Mouse (Mus musculus): ENCODE data around the gene Serpina3a.
"Not testable (repeated sequence)": the region's sequence is repeated elsewhere in the genome, so short reads cannot be mapped to it uniquely, and the experiment has no call there.

Gene Serpina3a

DNA sequence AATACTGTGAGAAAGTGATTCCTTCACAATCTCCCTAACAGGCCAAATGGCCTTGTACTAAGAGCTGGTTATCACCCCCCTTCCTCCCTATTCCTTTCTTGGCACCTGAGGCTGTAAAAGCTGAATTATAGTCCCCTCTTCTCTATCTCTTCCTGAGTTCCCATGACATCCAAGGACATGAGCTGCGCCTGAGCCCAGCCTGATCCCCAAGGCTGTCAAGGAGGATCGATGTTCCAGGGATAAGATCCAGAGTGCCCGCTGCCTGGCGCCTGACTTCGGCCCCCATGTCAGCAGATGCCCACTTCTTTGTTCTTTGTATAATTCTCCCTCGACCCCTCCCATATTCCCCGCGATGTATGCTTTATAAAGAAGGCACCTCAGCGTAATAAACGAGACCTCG, at the start of gene Serpina3a:
Serpina3a (plus strand) TSS at position 392 of the 400 bp plus-strand sequence.
- DNase-seq (ENCODE audit: low spot score in 2 of 2), result not testable (repeated sequence)

DNA sequence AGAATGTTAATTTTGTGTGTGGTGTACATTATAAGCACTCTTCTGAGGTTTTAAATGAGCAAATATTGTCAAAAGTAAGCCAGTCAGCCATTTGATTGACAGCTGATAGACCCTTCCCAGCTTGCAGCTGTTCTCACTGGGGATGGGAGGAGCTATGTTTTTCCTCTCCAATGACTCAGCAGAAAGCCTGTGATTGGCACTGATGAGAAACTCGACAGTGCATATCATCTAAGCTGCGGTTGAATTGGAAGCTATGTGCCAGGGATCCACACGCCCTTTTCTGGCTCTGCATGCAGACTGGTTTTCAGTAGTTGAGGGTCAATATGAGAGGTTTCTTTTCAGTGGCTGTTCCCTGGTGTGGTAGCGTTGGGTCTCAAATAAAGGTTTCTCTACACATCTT, 48.0 kb upstream of the Serpina3a start:
- no peak for DNase-seq (ENCODE audit: low spot score in 2 of 2)

DNA sequence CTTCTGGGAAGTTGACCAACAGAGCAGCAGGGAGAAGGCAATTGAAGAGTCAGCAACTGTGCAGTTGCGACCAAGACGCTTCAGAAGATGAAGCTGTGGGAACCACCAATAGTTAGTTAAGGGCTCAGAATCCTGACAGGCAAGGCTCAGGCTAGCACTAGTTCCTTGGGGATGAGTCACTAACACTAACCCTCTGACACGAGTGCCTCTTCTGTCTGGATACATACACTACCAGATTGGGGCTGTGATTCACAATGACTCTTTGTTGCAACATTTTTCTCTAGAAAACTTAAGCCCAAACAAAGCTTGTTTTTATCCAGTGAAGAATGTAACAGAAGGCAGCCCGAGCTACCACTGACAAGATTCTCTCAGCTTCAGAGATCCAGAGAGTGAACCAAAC, 47.5 kb upstream of the Serpina3a start:
- DNase-seq (ENCODE audit: low spot score in 2 of 2), result no peak

DNA sequence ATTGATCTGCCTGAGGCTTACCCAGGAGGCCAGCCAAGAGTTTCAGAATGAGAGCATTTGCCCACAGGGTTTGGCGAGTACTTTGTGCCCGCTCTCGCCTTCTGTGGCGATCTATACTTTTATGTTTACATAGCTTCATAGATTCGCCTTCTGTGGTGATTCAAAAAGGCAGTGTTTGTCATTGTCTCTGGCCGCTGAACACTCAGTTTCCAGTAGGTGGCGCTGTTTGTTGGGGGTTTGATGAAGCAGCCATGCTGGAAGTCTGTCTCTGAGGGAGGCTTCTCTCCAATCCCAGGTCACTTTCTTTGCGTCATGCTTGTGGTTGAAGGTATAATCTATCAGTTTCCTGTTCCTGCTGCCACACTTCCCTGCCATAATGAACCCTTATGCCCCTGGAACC, 46.3 kb upstream of the Serpina3a start:
- peak in 1 of 2 experiments; percentile 38 for DNase-seq (ENCODE audit: low spot score in 2 of 2)

DNA sequence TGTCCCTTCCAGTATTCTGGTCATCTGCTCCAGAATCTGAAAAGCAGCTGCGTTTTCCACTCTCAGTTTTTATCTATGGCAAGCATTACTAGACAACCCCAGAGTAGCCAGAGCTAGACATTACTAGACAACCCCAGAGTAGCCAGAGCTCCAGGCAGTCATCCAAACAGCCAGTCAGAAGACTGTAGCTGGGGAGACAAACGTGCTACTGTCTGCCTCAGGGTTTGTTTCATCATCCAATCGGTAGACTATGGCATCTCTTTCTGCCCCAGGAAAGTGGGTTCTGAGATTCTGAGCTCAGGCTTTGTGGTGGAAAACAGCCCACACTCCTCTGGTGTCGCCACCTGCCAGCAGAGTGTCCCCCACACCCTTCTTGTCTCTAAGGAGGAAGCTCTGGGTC, 45.0 kb upstream of the Serpina3a start:
- DNase-seq (ENCODE audit: low spot score in 2 of 2), result peak; percentile 47 to 49

DNA sequence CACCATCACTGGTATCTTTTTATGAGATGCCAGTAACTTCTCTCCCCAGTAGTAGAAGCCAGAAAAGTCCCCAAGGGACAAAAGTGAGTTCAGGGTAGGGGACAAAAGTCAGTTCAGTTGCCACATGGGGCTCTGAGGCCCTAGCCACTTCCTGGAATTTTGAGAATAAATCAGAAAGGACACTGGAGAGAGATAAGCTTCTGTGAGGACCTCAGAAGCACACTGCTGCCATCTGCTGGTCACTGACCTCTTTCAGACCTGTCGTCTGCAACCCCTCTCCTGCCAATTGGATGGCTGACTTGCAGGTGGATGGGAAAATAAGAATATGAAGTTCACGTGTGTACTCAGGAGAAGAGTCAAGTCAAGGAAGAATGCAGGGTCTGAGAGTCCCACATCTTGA, 42.9 kb upstream of the Serpina3a start:
- DNase-seq (ENCODE audit: low spot score in 2 of 2), result peak in 1 of 2 experiments; percentile 77

DNA sequence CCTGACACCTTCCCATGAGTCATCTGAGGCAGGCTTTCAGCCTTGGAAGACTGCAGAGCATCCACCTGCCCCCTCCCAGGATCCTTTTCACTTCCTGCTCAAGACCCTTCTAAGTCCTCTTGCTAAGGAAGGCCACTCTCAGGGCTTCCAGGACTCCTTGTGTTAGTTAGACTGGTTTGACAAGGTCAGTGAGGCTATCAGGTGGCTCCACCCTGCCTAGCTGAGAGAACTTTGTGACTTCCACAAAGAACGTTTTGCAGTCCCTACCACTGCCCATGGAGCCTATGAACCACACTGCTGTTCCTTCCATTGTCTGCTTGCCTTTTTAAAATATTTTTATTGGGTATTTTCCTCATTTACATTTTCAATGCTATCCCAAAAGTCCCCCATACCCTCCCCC, 40.8 kb upstream of the Serpina3a start:
- DNase-seq (ENCODE audit: low spot score in 2 of 2), result no peak

DNA sequence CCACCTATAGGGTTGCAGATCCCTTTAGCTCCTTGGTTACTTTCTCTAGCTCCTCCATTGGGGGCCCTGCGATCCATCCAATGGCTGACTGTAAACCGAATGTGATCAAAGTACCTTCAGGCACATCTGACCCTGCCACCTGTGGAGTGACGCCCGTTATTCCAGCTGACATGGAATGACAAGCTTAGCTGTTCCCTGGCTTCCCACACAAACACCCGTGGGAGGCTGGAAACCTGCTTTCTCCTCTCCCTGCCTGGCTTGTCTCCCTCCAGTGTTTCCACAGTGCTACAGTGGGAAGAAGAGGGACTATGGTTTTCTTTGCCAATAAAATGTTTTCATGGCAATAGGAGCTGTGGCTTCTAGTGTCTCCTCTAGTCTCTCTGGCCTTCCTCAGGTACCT, 40.2 kb upstream of the Serpina3a start:
- no peak for DNase-seq (ENCODE audit: low spot score in 2 of 2)

DNA sequence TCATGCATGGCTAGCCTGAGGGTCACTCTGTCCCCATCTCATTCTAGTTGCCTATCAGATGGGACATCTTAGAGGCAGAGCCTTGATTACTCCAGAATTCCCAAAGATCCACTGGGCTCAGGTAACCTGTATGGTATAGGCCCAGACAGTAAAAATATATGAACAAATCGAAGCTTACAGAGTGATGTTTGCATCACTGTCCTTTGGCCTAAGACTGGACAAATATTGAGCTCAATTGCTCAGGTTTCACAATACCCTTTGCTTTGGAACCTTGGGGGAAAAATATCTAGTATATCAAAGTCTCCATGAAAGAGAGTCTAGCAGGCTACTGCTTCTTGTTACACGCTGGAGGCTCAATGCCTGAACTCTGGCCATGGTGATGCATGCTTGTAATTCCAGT, 22.4 kb upstream of the Serpina3a start:
- DNase-seq (ENCODE audit: low spot score in 2 of 2), result no peak

DNA sequence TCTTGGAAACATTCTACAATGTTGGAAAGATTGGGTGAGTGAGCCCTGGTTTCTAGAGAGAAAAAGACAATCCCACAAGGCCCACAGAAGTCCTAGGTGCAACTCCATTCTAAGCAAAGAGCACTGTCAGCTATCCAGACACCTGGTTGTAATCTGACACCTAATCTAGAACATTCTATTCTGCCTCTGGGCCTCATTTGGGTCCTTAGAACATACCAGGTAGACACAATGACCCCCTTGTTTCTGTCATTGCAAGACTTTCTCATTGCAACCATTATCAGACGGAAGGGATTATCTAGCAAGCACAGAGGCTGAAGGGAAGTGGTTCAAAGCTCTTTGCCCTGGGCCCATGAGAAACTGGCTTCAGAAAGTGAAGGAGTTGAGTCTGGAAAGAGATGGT, 21.2 kb upstream of the Serpina3a start:
- DNase-seq (ENCODE audit: low spot score in 2 of 2), result no peak

DNA sequence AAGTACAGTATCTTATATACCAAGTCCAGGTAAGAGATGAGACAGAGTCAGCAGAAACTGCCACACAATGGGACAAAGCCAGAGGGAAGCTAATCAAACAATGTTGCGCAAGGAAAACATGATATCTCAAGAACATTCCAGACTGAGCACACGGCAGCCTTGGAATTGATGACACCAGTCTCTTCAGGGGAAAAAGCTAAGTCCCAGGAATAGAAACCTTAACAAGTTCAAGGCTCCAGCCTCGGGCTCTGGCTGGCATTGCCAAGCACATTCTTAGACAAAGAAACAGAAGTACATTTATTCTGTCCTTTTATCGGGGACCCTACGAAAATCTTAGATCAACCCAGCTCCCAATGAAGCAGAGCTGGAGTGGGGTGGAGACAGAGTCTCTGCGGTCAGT, 11.8 kb upstream of the Serpina3a start, which contains the start of gene Serpina5:
Serpina5 (plus strand) TSS at position 346 of the 400 bp plus-strand sequence.
- DNase-seq (ENCODE audit: low spot score in 2 of 2), result no peak

DNA sequence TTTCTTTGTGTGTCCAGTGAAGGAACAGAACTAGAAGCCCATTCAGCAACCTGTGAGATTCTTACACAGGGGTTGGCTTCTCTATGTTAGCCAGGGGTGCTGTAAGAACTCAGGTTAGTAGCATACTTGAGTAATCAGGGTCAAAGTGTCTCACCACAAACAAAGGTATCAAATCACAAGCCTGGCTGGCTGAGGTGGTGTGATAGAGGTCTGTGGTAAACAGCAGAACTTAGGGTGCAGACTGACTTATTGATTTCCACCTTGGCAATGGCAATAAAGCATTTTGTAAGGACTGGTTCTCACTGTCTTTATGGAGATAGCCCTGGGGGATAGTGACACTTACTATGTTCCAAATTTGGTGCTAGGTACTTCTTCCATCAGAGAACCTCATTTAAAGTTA, 6.7 kb upstream of the Serpina3a start:
- DNase-seq (ENCODE audit: low spot score in 2 of 2), result no peak

DNA sequence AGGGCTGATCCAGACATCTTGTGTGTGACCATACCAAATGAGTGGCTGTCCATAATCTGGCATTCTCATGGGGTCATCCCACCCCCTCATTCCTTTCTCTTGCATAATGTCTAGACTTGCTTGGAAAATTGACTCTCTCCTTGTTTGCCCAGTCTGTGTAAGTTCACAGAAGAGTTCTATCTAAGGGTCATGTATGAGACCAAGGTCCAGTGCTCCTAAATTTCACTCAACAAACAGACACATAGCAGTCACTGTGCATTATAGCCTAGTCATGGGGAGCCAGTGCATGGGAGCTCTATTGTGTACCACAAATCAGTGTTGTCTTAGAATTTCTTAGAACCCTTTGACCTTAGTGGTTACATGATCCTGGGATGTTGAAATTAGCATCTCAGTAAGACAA, 5.6 kb upstream of the Serpina3a start:
- no peak for DNase-seq (ENCODE audit: low spot score in 2 of 2)

DNA sequence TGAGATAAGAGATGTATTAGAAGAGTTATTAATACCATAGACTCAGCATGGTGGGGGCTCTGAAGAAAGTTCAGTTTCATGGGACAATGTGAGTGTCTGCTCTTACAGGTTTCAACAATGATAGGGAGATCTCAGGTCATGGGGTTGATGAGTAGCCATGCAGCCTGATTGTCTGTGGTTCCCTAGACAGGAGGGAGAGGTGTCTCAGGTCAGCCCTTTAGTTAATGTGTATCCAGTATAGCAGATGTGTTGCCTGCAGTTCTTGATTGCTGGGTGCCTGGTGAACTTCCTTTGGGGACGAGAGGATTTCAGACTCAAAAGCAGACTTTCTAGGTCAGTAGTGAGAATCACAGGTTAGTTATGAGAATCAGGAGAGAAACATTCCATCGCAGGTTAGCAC, 4.0 kb upstream of the Serpina3a start:
- DNase-seq (ENCODE audit: low spot score in 2 of 2), result no peak

DNA sequence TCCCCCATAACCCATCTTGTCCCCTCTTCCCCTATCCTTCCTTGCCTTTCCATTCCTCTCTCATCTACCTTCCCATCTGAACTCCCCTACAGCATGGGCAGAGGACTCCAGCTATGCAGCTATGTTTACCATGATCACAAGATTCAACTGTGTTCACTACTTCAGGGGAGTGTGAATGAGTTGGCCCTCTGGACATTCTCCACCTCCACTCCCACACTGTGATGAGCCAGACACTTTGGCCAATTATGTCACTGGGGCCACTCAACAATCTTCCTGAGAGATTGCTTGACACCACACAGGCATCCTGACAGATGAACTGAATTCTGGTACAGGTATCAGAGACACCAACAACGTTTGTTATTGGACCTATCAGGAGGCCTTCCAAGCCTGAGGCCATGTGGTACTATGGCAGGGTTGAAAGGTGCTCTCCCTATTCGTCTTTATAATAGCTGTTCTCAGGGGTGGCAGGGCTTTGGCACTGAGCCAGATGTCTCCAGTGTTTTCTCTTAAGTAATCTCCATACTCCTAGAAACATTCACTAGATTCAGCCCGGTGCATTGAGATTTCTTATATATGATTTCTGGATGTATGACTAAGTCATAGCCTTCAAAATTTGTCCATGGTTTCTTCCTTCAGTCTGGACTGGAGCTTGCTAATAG, 2.5 kb downstream of the Serpina3a start:
- no peak for DNase-seq (ENCODE audit: low spot score in 2 of 2)

DNA sequence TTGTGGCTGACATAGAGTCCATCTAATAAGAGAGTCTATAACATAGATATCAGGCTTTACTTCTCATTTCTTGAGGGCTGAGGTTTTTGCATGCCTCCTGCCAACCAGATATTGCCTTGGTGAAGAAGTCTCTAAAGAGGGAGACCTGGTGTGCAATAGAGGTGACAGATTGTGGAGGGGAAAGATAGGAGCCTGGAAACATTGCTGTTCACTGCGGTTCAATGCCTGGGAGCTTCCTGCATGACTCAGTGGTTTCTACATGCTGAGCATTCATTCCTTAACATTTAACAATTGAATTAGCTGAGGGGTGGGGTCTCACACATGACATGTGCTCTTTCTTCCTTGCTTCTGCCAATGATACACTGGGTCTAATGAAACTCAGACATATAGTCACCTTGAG, 10.6 kb downstream of the Serpina3a start:
- no peak for DNase-seq (ENCODE audit: low spot score in 2 of 2)

DNA sequence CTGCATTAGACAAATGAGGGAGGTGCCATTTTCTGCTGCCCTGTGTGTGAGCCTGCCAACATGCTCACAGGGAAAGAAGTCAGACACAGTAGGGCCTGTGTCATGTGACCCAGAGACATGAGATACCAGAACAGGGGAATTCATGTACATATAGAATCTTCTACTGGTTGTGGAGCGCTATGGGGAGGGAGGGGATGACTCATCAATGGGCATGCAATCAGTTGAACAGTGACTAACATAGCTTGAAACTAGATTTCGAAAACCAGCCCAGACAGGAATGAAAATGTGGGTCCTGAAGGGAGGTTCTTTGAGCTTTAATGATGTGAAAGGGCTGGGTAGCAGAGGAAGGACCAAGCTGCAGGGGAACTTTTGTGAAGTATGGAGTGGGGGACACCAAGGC, 11.5 kb downstream of the Serpina3a start:
- no peak for DNase-seq (ENCODE audit: low spot score in 2 of 2)

DNA sequence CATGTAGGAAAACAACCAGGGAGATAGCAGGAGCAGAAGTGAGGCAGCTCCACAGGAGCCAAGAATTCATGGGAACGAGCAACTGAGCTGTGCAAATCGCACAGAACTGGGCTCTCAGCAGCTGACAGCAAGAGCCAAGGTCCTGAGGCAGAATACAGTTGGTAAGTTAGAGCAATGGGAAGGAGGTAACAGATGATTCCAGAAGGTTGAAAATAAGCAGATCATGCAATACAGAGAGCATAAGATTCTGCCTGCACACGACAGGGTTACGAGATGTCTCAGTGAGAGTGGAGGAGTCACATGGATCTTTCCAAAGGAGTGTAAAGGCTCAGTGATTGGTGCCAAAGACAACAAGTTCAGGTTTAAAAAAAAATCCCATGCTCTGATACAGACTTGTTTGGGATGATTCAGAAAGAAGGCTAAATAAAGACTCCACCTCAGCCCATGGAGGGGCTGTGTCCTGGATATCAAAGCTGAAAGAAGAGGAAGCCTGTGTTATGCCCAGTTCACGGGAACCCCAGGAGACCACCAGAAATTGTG, 12.6 kb downstream of the Serpina3a start:
- no peak for DNase-seq (ENCODE audit: low spot score in 2 of 2)

DNA sequence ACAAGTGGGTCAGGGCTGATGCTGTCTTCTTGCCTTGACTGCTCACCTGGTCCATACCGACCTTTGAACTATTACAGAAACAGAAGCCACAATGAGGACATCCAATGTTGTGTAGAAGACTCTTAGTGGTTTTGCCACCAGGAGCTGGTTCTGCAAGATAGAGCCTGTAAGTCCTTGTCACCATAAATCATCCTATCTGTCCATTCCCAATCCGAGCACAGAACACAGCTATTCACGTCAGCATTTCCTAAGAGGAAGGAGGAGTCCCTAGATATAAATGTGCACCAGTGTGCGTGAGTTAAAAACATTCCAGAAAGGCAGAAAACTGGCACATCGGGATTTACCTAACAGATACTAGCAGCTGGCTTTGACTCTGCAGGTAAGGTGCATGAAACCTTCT, 15.2 kb downstream of the Serpina3a start, which contains the start of gene Serpina3b:
Serpina3b (plus strand) TSS at position 301 of the 400 bp plus-strand sequence.
- no peak for DNase-seq (ENCODE audit: low spot score in 2 of 2)

DNA sequence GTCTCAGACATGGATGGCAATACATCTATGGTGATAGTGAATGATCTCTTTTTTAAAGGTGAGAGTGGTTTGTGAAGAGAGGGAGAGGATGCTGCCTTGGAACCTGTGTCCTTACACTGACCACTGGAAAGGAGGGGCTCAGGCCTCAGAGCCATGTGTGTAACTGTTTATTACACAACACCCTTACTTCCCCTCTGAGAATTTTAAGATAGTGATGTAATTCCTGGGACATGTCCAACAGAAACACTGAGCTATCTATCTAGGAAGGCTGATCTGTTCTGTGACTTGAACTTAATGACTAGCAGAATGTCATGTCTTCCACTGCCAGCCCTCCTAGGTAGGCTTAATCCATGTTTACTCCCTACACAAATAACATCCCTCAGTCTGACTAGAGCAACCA, 18.5 kb downstream of the Serpina3a start:
- DNase-seq (ENCODE audit: low spot score in 2 of 2), result no peak

DNA sequence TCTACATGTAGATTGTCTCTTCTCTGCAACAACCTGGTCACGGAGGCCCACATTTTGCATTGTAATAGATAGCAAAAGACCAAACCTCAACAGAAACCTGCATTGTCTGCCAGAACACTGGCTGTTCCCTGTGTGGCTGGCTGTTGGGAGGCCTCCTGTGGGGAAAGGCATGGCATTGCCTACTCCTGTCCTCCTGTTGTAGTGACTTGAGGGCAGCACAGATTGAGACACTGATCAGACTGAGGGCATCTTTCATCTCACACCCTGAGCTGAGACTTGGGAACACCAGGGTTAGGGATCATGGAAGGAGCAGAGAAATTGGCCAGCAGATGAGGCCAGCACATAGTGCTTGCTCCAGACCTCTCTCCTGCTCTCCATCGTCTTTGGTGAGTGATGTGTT, 25.7 kb downstream of the Serpina3a start:
- no peak for DNase-seq (ENCODE audit: low spot score in 2 of 2)

DNA sequence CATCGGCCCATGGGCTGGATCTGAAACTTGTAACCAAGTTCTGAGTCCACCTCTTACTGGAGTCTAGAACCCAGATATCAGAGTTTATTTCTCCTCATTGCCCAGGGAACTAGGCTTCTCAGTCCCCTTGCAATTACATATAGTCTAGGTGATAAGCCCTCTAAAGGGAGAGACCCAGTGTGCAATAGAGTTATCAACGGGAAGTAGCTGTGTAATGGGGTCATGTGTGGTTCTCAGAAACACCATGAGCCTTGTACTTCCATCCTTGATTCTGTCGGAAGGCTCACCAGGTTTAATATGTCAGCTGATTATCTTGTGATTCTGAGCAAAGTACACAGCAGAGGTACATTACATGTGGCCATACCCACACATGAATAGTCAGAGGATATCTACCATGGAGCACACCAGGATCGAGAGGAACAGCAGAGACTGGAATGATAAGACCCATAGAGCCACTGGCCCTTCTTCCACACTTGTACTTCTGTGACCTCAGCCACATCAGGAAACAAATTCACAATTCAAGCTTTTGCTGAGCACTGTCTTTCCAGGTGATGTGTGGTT, 28.1 kb downstream of the Serpina3a start:
- no peak for DNase-seq (ENCODE audit: low spot score in 2 of 2)

DNA sequence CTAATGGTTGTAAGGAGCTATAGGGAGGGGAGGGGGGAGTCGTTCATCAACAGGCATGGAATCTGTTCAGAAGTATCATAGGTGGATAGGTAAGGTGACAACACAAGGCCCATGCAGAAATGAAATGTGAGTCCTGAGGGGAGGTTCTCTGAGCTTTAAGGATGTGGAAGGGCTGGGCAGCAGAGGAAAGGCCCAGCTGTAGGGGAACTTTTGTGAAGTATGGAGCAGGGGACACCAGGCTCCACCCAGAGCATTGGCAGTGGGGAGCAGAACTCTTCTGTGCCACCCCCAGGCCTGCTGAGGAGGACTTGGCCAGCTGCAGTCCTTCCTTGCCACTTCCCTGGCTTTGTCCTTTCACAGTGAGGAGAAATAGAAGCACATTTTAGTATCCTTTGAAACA, 29.0 kb downstream of the Serpina3a start:
- no peak for DNase-seq (ENCODE audit: low spot score in 2 of 2)
